9 mouse cellular contexts compared by ENCODE assay signal in the genomic region with DNA sequence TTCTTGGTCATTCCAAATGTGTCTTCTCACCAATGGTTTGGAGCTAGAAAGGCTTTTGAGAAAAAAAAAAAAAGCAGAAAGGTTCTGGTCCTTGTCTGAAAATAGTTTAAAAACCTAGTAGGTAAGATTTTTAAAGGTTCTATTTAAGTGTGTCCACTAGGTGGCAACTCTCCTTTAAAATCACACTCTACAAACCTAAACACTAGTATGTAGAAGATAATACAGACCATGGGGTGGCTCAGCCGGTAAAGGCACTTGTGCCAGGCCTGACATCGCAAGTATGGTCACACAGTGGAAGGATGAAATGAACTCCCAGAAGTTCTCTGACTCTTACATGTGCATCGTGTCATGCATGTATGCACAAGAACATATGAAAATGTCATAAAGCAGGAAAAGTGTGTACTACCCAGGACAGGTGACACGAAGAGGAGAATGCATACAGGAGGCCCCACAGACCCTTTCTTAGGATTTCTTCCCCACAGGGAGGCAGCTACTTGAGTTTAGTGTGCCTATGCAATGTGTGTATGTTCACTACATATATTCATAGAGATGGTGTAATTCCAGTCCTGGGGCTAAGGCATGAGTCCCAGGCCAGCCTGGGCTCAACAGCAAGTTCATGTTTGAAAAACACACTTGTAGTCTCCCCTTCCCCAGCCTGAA. TPM values are rescaled to one million over a fixed set of nuclear protein-coding genes. Genes with fewer than 3 reads are reported as not detected.
DNase-seq lines count a peak whose midpoint lies in the region; ATAC-seq and TF ChIP-seq lines count a peak whose summit lies in the region.
"Had no signal": no experiment of that assay in that cellular context is flagged by ENCODE, and none has a peak within 500 bp of the region (broad histone marks: within the 10 kb centered on the region; RNA-seq: fewer than 3 reads in every experiment).

No protein-coding gene starts in this region.

- WGBS in kidney, postnatal 0 days = 28% methylated on average over 4 of the region's 4 CpGs

- H3K4me3 ChIP-seq in kidney, postnatal 0 days (replicated peaks; ENCODE audit: low read depth, low read length) = no peak overlapping the region
- no peak overlapping the region for H3K4me3 ChIP-seq in MEL (ENCODE audit: control insufficient read depth in 1 of 2, insufficient read depth in 1 of 2, low read depth in 2 of 2, low read length in 2 of 2)
- H3K4me3 ChIP-seq: limb, embryonic 13.5 days had no signal

- H3K79me2 ChIP-seq in MEL (ENCODE audit: control insufficient read depth, insufficient read depth, low read length, poor library complexity) = no peaks in the 10 kb centered on the region

- no peaks in the 10 kb centered on the region for H3K9me3 ChIP-seq in kidney, postnatal 0 days (replicated peaks; ENCODE audit: low read length)
- H3K9me3 ChIP-seq in MEL (replicated peaks; ENCODE audit: insufficient read depth, low read length) = no peaks in the 10 kb centered on the region
- H3K9me3 ChIP-seq: limb, embryonic 13.5 days had no signal

- H3K36me3 ChIP-seq in kidney, postnatal 0 days (ENCODE audit: insufficient read depth, low read length) = peaks cover 12% of the 10 kb centered on the region
- H3K36me3 ChIP-seq in MEL (ENCODE audit: control insufficient read depth in 1 of 2, insufficient read depth in 2 of 2, low read length in 2 of 2) = peaks cover 0 to 4% of the 10 kb centered on the region in 2 experiments; a peak in 1 of 4 replicates

- no peak overlapping the region for H3K9ac ChIP-seq in kidney, postnatal 0 days (ENCODE audit: low read depth, low read length)
- H3K9ac ChIP-seq in MEL (ENCODE audit: control insufficient read depth, low read depth, low read length, poor library complexity, severe bottlenecking) = no peak overlapping the region
- H3K9ac ChIP-seq: limb, embryonic 13.5 days had no signal

- TF ChIP-seq CTCF in kidney, postnatal 0 days (IDR thresholded peaks at IDR 0.05; ENCODE audit: low read depth) = peak; percentile 67
- peak; percentile 27 to 83 (median 37); a peak in 5 of 6 replicates for TF ChIP-seq CTCF in MEL (IDR thresholded peaks at IDR 0.05 in 2 of 3, conservative IDR thresholded peaks at IDR 0.05 in 1 of 3; ENCODE audit: control insufficient read depth in 1 of 3, insufficient read depth in 1 of 3, low read depth in 2 of 3, low read length in 3 of 3, poor library complexity in 1 of 3, severe bottlenecking in 1 of 3)

- no peaks in the 10 kb centered on the region for H3K27me3 ChIP-seq in kidney, postnatal 0 days (ENCODE audit: insufficient read depth, low read length)
- H3K27me3 ChIP-seq in MEL (ENCODE audit: control insufficient read depth in 1 of 2, insufficient read depth in 2 of 2, low read length in 2 of 2) = no peaks in the 10 kb centered on the region
- H3K27me3 ChIP-seq: limb, embryonic 13.5 days had no signal

- no peak for ATAC-seq in kidney, postnatal 0 days (replicated peaks; ENCODE audit: low FRiP score, low read depth)

- no peaks in the 10 kb centered on the region for H3K4me1 ChIP-seq in kidney, postnatal 0 days (replicated peaks; ENCODE audit: insufficient read depth, low read length)
- no peaks in the 10 kb centered on the region for H3K4me1 ChIP-seq in MEL (ENCODE audit: control insufficient read depth in 1 of 2, insufficient read depth in 2 of 2, low read length in 2 of 2)
- H3K4me1 ChIP-seq: limb, embryonic 13.5 days had no signal

- no peak overlapping the region for H3K4me2 ChIP-seq in kidney, postnatal 0 days (ENCODE audit: low read length)
- H3K4me2 ChIP-seq: limb, embryonic 13.5 days had no signal

- no peak for TF ChIP-seq EP300 in MEL (IDR thresholded peaks at IDR 0.05; ENCODE audit: low read depth in 1 of 2, low read length in 2 of 2)

- peak; percentile 72 for DNase-seq in kidney, postnatal 0 days (ENCODE audit: low spot score)
- no peak for DNase-seq in kidney, adult 8-10 months
- DNase-seq in MEL (ENCODE audit: low read depth, low spot score) = peak; percentile 72
- DNase-seq in c-Kit-positive CD71-positive TER-119-positive erythroid progenitor cells, embryonic 14.5 days (ENCODE audit: low spot score) = peak; percentile 13
- DNase-seq in lung, postnatal 14 days = peak; percentile 5
- DNase-seq in spleen, postnatal 14 days (ENCODE audit: low spot score in 2 of 2) = no peak
- DNase-seq in thymus, postnatal 36 days = no peak

- peak; percentile 75 for TF ChIP-seq RAD21 in MEL (IDR thresholded peaks at IDR 0.05; ENCODE audit: low read depth, low read length)

- no peak for TF ChIP-seq POLR2A in MEL (IDR thresholded peaks at IDR 0.05; ENCODE audit: control insufficient read depth in 1 of 2, insufficient read depth in 1 of 2, low read depth in 1 of 2, low read length in 2 of 2, poor library complexity in 1 of 2)

- no peak overlapping the region for H3K27ac ChIP-seq in kidney, postnatal 0 days
- H3K27ac ChIP-seq in MEL (ENCODE audit: control insufficient read depth, low read depth, low read length) = no peak overlapping the region
- H3K27ac ChIP-seq: limb, embryonic 13.5 days had no signal

TF ChIP-seq in MEL, 35 proteins besides CTCF, POLR2A, EP300 and RAD21:
- peak; percentile 82 for TF ChIP-seq SMC3 (IDR thresholded peaks at IDR 0.05; ENCODE audit: low read depth, low read length)
- no peak for TF ChIP-seq ELF1 (IDR thresholded peaks at IDR 0.05; ENCODE audit: low read depth, low read length)
- peak; percentile 21; the same call in 1 of the 2 replicates for TF ChIP-seq ZNF384 (IDR thresholded peaks at IDR 0.05; ENCODE audit: low read depth, low read length)
- TF ChIP-seq TAL1 (IDR thresholded peaks at IDR 0.05; ENCODE audit: low read length) = no peak
- 0 out of 2 replicates have a peak, but pooled peaks have one; percentile 51 for TF ChIP-seq MYC (IDR thresholded peaks at IDR 0.05; ENCODE audit: low read depth, low read length)
- TF ChIP-seq ZC3H11A (IDR thresholded peaks at IDR 0.05; ENCODE audit: low read depth, low read length) = peak; percentile 73

RNA-seq across cellular contexts. Expression of gene Tmprss12, which starts 17.3 kb away (rescaled TPM):
- not detected in 2 replicates for polyA plus RNA-seq in kidney, postnatal 0 days (2015; fragmentation: Nextera tagmentation; extraction: Ambion mirVana)
- not detected in 2 replicates for total RNA-seq in MEL (2012; rRNA removed)
- polyA plus RNA-seq in MEL (2012; ENCODE audit: insufficient read depth in 1 of 2, insufficient read length in 2 of 2, low read depth in 1 of 2, low replicate concordance in 2 of 2, missing spikeins in 1 of 2) = not detected
- polyA plus RNA-seq: limb, embryonic 13.5 days; spleen, adult 2 months had no signal

RNA-seq across cellular contexts. Expression of gene Atf1, which starts 35.8 kb away (rescaled TPM):
- polyA plus RNA-seq in kidney, postnatal 0 days (2015; fragmentation: Nextera tagmentation; extraction: Ambion mirVana) = 30.2 and 33.9 TPM in 2 replicates
- 41.8 and 44.0 TPM in 2 replicates for total RNA-seq in MEL (2012; rRNA removed)
- polyA plus RNA-seq in MEL (2012; ENCODE audit: insufficient read depth in 1 of 2, insufficient read length in 2 of 2, low read depth in 1 of 2, low replicate concordance in 2 of 2, missing spikeins in 1 of 2) = 100 to 1,000 TPM; 183 to 854 TPM

RNA-seq across cellular contexts. Expression of gene Mettl7a1, which starts 40.6 kb away (rescaled TPM):
- 14.3 and 15.0 TPM in 2 replicates for polyA plus RNA-seq in kidney, postnatal 0 days (2015; fragmentation: Nextera tagmentation; extraction: Ambion mirVana)
- total RNA-seq in MEL (2012; rRNA removed) = 17.3 and 28.9 TPM in 2 replicates
- 10 to 100 TPM in 1 of 2 experiments, not detected in 1; 34.4 TPM for polyA plus RNA-seq in MEL (2012; ENCODE audit: insufficient read depth in 1 of 2, insufficient read length in 2 of 2, low read depth in 1 of 2, low replicate concordance in 2 of 2, missing spikeins in 1 of 2)

Comparison
In these comparisons a context has a peak if more than half of its experiments do, and no peak if none do; other contexts are left out.
1. DNase-seq: peak in kidney, postnatal 0 days (single experiment), MEL (single experiment), c-Kit-positive CD71-positive TER-119-positive erythroid progenitor cells, embryonic 14.5 days (single experiment) and lung, postnatal 14 days (single experiment); none in kidney, adult 8-10 months (0 of 2), spleen, postnatal 14 days (0 of 2) and thymus, postnatal 36 days (0 of 2).